Mouse (Mus musculus): ENCODE measurements around the gene Asgr1. TPM values are rescaled to one million over a fixed set of nuclear protein-coding genes. Genes with fewer than 3 reads are reported as not detected.
"Not testable (repeated sequence)": the region's sequence is repeated elsewhere in the genome, so short reads cannot be mapped to it uniquely, and the experiment has no call there.

Gene Asgr1
- polyA plus RNA-seq, 1 experiment from 2014 or later = 0.40 TPM

DNA sequence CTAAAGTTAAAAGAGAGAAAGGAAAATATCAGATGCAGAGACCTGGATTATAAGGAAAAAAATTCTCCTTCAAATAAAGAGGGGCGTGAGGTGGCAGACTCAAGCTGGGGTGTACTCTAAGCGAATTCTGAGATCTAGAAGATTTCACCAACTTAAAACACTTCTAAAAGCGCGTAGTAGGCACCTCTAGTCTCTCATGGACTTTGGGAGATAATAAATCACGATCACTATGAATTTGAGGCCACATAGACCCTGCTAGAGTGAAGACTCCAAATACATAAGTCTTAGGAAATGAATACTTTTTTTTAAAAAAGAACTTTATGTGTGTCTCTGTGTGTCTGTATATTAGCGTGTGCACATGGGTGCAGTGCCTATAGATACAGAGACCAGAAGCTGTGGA, 38.2 kb upstream of the Asgr1 start:
- Histone ChIP-seq H3K9me3 (ENCODE audit: control insufficient read depth, low read length) (no peaks in the 10 kb centered on the region), H3K4me1 (replicated peaks; ENCODE audit: control insufficient read depth, insufficient read depth, low read length) (peaks cover 15% of the 10 kb centered on the region), H3K4me3 (ENCODE audit: low read depth, low read length) (no peak overlapping the region), H3K36me3 (ENCODE audit: control insufficient read depth, insufficient read depth, low read length) (peaks cover 10% of the 10 kb centered on the region), H3K27ac (ENCODE audit: low read depth, low read length) (no peak overlapping the region), H3K4me2 (replicated peaks; ENCODE audit: low read depth, low read length) (no peak overlapping the region), H3K27me3 (ENCODE audit: control insufficient read depth, insufficient read depth, low read length) (no peaks in the 10 kb centered on the region), H3K9ac (ENCODE audit: low read depth, low read length) (no peak overlapping the region)
- DNase-seq (ENCODE audit: low spot score) (no peak), ATAC-seq (ENCODE audit: low FRiP score) (no peak)
- WGBS = 68% methylated on average over 6 of the region's 6 CpGs

DNA sequence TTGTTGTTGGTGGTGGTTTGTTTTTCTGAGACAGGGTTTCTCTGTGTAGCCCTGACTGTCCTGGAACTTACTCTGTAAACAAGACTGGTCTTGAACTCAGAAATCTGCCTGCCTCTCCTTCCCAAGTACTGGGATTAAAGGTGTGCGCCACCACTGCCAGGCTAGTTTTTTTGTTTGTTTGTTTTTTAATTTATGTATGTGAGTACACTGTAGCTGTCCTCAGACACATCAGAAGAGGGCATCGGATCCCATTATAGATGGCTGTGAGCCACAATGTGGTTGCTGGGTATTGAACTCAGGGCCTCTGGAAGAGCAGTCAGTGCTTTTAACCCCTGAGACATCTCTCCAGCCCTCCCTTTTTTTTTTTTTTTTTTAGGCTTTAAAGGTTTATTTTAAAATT, 37.7 kb upstream of the Asgr1 start:
- not testable (repeated sequence) for H3K4me2 ChIP-seq (replicated peaks; ENCODE audit: low read depth, low read length); H3K27ac ChIP-seq (ENCODE audit: low read depth, low read length); DNase-seq (ENCODE audit: low spot score); ATAC-seq (ENCODE audit: low FRiP score); H3K4me3 ChIP-seq (ENCODE audit: low read depth, low read length); H3K27me3 ChIP-seq (ENCODE audit: control insufficient read depth, insufficient read depth, low read length); H3K9me3 ChIP-seq (ENCODE audit: control insufficient read depth, low read length); H3K36me3 ChIP-seq (ENCODE audit: control insufficient read depth, insufficient read depth, low read length); H3K9ac ChIP-seq (ENCODE audit: low read depth, low read length)
- peaks cover 15% of the 10 kb centered on the region for H3K4me1 ChIP-seq (replicated peaks; ENCODE audit: control insufficient read depth, insufficient read depth, low read length)
- 83% methylated on average over 2 of the region's 2 CpGs for WGBS

DNA sequence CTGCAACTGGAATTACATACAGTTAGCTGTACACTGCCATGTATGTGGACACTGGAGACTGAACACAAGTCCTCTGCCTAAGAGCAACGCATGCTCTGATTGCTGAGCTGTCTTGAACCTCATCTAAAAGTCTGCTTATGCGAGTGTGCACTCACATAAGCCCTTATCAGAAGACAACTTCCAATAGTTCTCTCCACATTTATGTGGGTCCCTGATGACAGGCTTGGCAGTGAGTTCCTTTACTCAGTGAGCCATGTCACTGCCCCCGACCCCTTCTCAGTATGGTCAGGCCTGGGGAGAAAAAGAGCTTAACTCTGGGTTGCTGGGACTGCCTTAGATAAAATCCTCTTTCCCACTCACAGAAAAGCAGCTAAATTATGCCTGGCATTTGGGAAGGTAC, 37.2 kb upstream of the Asgr1 start, which contains the start of gene Dlg4:
Gene Dlg4 (plus strand): TSS at position 274 of the 400 bp plus-strand sequence.
- Histone ChIP-seq H3K9me3 (ENCODE audit: control insufficient read depth, low read length) (no peaks in the 10 kb centered on the region), H3K4me3 (ENCODE audit: low read depth, low read length) (peak within 1 kb of the TSS; percentile 51), H3K27ac (ENCODE audit: low read depth, low read length) (0 out of 2 replicates have a peak within 1 kb of the TSS, but pooled peaks have one; percentile 24), H3K4me2 (replicated peaks; ENCODE audit: low read depth, low read length) (peak within 1 kb of the TSS; percentile 82), H3K36me3 (ENCODE audit: control insufficient read depth, insufficient read depth, low read length) (0 out of 2 replicates have a peak, but pooled peaks cover 7% of the 10 kb centered on the region), H3K4me1 (replicated peaks; ENCODE audit: control insufficient read depth, insufficient read depth, low read length) (peaks cover 15% of the 10 kb centered on the region), H3K27me3 (ENCODE audit: control insufficient read depth, insufficient read depth, low read length) (no peaks in the 10 kb centered on the region), H3K9ac (ENCODE audit: low read depth, low read length) (peak within 1 kb of the TSS; percentile 81; the same call in 1 of the 2 replicates)
- 81% methylated on average over 3 of the region's 3 CpGs for WGBS
- DNase-seq (ENCODE audit: low spot score) (no peak), ATAC-seq (ENCODE audit: low FRiP score) (no peak)

DNA sequence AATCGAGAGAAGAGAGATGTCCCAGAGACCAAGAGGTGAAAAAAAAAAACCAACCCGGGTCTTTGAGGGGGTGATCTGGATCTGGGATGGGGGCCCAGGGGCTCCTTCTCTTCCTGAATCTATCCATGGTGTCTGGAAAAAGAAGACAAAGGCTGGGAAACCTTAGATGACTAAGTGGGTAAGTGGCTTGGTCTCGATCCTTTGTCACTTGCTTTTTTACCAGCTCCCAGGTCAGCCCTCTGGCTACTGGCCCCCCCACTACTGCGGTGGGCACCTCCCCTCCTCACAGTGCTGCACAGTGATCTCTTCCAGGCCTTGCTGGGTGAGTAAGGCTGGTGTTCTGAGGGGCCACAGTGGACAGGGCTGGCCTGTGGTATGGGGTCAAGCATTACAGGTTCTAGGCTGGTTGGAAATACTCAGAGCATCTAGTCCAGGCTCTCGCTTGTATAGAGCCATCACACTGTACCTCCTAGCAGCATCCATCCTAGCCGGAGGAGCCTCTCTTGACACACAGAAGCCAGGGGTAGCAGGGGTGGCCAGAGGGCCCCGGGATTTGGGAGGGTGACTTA, 36.6 kb upstream of the Asgr1 start:
- Histone ChIP-seq H3K36me3 (ENCODE audit: control insufficient read depth, insufficient read depth, low read length) (0 out of 2 replicates have a peak, but pooled peaks cover 3% of the 10 kb centered on the region), H3K4me3 (ENCODE audit: low read depth, low read length) (no peak overlapping the region; the same call in 1 of the 2 replicates), H3K4me2 (replicated peaks; ENCODE audit: low read depth, low read length) (peak overlapping the region; percentile 82), H3K27me3 (ENCODE audit: control insufficient read depth, insufficient read depth, low read length) (no peaks in the 10 kb centered on the region), H3K9me3 (ENCODE audit: control insufficient read depth, low read length) (no peaks in the 10 kb centered on the region), H3K4me1 (replicated peaks; ENCODE audit: control insufficient read depth, insufficient read depth, low read length) (peaks cover 15% of the 10 kb centered on the region), H3K9ac (ENCODE audit: low read depth, low read length) (peak overlapping the region; percentile 81; the same call in 1 of the 2 replicates), H3K27ac (ENCODE audit: low read depth, low read length) (0 out of 2 replicates have a peak overlapping the region, but pooled peaks have one; percentile 24)
- DNase-seq (ENCODE audit: low spot score) = no peak
- WGBS = 49% methylated on average over 7 of the region's 7 CpGs
- no peak for ATAC-seq (ENCODE audit: low FRiP score)

DNA sequence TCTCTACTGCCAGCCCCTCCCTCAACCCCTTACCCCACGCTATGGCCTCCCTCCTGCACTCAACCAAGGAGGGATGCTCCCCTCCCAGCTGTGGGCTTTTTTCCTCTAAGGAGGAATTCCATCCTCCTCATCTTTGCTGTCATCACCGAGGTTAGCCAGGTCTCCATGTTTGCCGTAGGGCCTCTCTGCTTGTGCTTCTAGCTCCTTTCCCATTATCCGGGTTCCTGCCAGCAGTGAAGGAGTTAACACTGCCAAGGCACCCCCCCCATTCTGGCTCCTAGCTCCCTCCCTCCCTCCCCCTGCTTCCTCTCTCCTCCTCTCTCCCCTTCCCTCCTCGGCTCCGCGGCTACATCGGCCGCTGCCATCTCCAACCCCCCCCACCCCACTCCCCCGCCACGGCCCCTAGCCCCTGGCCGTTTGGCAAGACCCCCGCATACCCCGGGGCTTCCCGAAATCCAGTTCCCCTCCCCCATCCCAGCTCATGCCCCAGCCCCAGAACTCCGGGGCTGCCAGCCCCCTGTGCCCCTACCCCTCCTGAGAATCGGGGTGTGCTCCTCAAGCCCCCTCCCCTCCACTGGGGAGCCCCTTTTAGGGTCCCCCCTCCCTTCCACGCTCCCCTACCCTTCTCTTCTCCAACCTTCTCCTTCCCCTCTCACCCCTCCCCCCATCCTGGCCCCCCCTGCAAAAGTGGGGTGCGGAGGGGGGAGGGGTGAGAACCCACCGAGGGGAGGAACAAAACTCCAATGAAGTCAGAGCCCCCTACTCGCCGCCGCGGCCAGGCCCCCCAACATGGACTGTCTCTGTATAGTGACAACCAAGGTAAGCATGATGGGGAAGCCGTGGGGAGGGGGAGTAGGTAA, 35.5 kb upstream of the Asgr1 start:
- Histone ChIP-seq H3K27ac (ENCODE audit: low read depth, low read length) (peak overlapping the region; percentile 80), H3K4me2 (replicated peaks; ENCODE audit: low read depth, low read length) (peak overlapping the region; percentile 82), H3K4me1 (replicated peaks; ENCODE audit: control insufficient read depth, insufficient read depth, low read length) (peaks cover 17% of the 10 kb centered on the region), H3K36me3 (ENCODE audit: control insufficient read depth, insufficient read depth, low read length) (no peaks in the 10 kb centered on the region), H3K27me3 (ENCODE audit: control insufficient read depth, insufficient read depth, low read length) (no peaks in the 10 kb centered on the region), H3K9me3 (ENCODE audit: control insufficient read depth, low read length) (no peaks in the 10 kb centered on the region), H3K4me3 (ENCODE audit: low read depth, low read length) (peak overlapping the region; percentile 51), H3K9ac (ENCODE audit: low read depth, low read length) (peak overlapping the region; percentile 81)
- no peak for ATAC-seq (ENCODE audit: low FRiP score)
- DNase-seq (ENCODE audit: low spot score) = peak; percentile 86
- WGBS = 1% methylated on average over 22 of the region's 25 CpGs

DNA sequence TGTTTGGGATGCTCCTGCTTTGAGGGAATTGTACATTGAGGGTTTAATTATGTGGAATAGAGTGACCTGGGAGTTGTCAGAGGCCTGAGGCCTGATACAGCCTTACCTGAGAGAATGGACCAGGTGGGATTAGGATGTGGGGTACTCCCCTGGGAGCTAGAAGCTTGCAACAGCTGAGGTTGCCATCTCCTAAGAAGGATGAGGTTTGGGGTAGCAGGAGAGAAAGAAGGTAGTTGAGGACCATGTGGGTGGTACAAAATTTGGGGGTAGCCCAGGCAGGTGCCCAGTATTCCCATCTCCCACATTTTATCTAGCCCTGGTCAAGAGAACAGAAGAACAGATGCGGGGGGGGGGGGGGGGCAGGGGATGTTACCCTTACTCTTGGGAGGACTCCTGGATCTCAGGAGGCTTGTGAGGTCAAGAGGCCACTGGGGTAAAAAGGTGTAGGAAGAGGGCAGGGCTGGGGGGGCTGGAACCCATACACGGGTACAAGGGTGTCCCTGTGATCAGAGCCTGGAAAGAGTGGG, 34.3 kb upstream of the Asgr1 start:
- no peaks in the 10 kb centered on the region for H3K36me3 ChIP-seq (ENCODE audit: control insufficient read depth, insufficient read depth, low read length)
- H3K4me3 ChIP-seq (ENCODE audit: low read depth, low read length) = peak overlapping the region; percentile 51; the same call in 1 of the 2 replicates
- peak overlapping the region; percentile 82 for H3K4me2 ChIP-seq (replicated peaks; ENCODE audit: low read depth, low read length)
- peak overlapping the region; percentile 85; the same call in 1 of the 2 replicates for H3K27ac ChIP-seq (ENCODE audit: low read depth, low read length)
- 25% methylated on average over 2 of the region's 2 CpGs for WGBS
- no peaks in the 10 kb centered on the region for H3K9me3 ChIP-seq (ENCODE audit: control insufficient read depth, low read length)
- DNase-seq (ENCODE audit: low spot score) (no peak), ATAC-seq (ENCODE audit: low FRiP score) (no peak)
- H3K27me3 ChIP-seq (ENCODE audit: control insufficient read depth, insufficient read depth, low read length) = no peaks in the 10 kb centered on the region
- H3K9ac ChIP-seq (ENCODE audit: low read depth, low read length) = 0 out of 2 replicates have a peak overlapping the region, but pooled peaks have one; percentile 8
- peaks cover 22% of the 10 kb centered on the region for H3K4me1 ChIP-seq (replicated peaks; ENCODE audit: control insufficient read depth, insufficient read depth, low read length)

DNA sequence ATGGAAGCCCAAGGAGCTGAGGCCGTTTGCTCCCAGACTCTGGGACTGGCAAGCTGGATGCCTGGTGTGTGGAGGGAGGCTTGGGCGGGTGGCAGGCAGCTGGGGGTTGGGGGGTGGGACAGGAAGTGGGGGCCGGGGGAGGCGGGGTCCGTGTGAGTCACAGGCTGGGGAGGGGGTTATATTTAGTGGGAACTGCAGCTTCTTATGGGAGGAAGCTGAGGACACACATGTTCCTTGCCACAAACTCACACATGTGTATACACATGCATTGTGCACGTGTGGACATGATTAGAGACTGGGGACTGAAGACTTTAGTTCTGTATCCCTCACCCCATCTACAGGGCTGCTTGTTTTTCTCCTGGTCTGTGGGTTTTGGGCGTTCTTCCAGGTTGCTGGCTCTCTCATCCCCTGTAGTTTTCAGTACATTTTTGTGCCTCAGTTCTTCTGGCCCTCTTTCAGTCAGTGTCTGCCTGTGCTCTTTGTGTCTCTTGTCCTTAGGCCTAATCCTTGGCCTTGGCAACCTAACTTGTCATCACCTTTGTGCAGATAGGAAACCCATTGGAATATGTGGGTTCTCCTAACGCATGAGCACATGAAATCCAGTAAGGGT, 33.8 kb upstream of the Asgr1 start:
- WGBS = 20% methylated on average over 6 of the region's 8 CpGs
- H3K4me3 ChIP-seq (ENCODE audit: low read depth, low read length) = peak overlapping the region; percentile 51
- no peaks in the 10 kb centered on the region for H3K9me3 ChIP-seq (ENCODE audit: control insufficient read depth, low read length)
- no peaks in the 10 kb centered on the region for H3K36me3 ChIP-seq (ENCODE audit: control insufficient read depth, insufficient read depth, low read length)
- peaks cover 19% of the 10 kb centered on the region for H3K4me1 ChIP-seq (replicated peaks; ENCODE audit: control insufficient read depth, insufficient read depth, low read length)
- H3K9ac ChIP-seq (ENCODE audit: low read depth, low read length) = peak overlapping the region; percentile 9; the same call in 1 of the 2 replicates
- H3K27me3 ChIP-seq (ENCODE audit: control insufficient read depth, insufficient read depth, low read length) = no peaks in the 10 kb centered on the region
- DNase-seq (ENCODE audit: low spot score) (no peak), ATAC-seq (ENCODE audit: low FRiP score) (no peak)
- peak overlapping the region; percentile 85 for H3K27ac ChIP-seq (ENCODE audit: low read depth, low read length)
- peak overlapping the region; percentile 82 for H3K4me2 ChIP-seq (replicated peaks; ENCODE audit: low read depth, low read length)

DNA sequence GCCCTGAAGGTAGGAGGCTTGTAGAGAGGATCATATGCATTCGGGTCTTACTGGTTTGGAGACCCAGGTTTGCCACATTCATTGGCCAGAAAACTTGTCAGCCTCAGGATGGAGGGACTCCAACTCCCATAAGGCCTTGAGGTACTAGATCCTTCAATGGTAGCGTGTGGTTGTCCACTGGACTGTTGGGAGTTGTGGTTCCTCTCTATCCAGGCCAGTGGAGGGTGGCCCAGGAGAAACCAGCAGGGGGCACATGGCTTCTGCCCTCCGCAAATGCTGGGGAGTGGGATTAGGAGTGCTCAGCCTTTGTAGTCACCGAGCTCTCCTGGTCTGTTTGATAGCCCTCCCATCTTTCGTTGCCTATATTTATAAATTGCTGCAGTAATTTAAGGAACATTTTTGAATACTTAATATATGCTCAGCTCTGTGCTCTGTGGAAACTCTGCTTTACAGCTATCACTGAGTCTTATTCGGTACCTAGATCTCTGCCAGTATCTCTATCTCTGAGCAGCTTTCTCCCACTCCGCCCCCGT, 33.1 kb upstream of the Asgr1 start:
- Histone ChIP-seq H3K27me3 (ENCODE audit: control insufficient read depth, insufficient read depth, low read length) (no peaks in the 10 kb centered on the region), H3K4me2 (replicated peaks; ENCODE audit: low read depth, low read length) (peak overlapping the region; percentile 82), H3K27ac (ENCODE audit: low read depth, low read length) (peak overlapping the region; percentile 85), H3K9me3 (ENCODE audit: control insufficient read depth, low read length) (no peaks in the 10 kb centered on the region), H3K9ac (ENCODE audit: low read depth, low read length) (peak overlapping the region; percentile 44; the same call in 1 of the 2 replicates), H3K4me1 (replicated peaks; ENCODE audit: control insufficient read depth, insufficient read depth, low read length) (peaks cover 19% of the 10 kb centered on the region), H3K36me3 (ENCODE audit: control insufficient read depth, insufficient read depth, low read length) (no peaks in the 10 kb centered on the region), H3K4me3 (ENCODE audit: low read depth, low read length) (peak overlapping the region; percentile 51)
- ATAC-seq (ENCODE audit: low FRiP score) (peak; percentile 83), DNase-seq (ENCODE audit: low spot score) (peak; percentile 88)
- 1% methylated on average over 8 of the region's 8 CpGs for WGBS
